Mouse (Mus musculus): ENCODE data around the gene Lin7a.

GRCm38 (mm10) chr10:107271321-107272130 lies at the start of gene Lin7a:
- no peak for TF ChIP-seq CTCF (IDR thresholded peaks at IDR 0.05; ENCODE audit: borderline replicate concordance, insufficient read depth, low read length)
- no peak for TF ChIP-seq POLR2A (IDR thresholded peaks at IDR 0.05; ENCODE audit: low read depth, low read length)

All from embryonic fibroblast, embryonic 13.5 days (primary cell).